Mouse (Mus musculus) T-helper 17 cell (primary cell): ENCODE results near the gene Gltp.

ENCODE experiments used
- in situ Hi-C, 2 experiments: fragments of 300-600 bp; cut with MboI, MseI; formaldehyde crosslinking; loops; 1 replicate in 1 of 2; 2 replicates in 1 of 2; pipeline ENCODE4 v1.15.1; 2025; ENCODE audit warnings: high pct_unique_total_duplicates in 2 of 2

The Gltp gene

DNA sequence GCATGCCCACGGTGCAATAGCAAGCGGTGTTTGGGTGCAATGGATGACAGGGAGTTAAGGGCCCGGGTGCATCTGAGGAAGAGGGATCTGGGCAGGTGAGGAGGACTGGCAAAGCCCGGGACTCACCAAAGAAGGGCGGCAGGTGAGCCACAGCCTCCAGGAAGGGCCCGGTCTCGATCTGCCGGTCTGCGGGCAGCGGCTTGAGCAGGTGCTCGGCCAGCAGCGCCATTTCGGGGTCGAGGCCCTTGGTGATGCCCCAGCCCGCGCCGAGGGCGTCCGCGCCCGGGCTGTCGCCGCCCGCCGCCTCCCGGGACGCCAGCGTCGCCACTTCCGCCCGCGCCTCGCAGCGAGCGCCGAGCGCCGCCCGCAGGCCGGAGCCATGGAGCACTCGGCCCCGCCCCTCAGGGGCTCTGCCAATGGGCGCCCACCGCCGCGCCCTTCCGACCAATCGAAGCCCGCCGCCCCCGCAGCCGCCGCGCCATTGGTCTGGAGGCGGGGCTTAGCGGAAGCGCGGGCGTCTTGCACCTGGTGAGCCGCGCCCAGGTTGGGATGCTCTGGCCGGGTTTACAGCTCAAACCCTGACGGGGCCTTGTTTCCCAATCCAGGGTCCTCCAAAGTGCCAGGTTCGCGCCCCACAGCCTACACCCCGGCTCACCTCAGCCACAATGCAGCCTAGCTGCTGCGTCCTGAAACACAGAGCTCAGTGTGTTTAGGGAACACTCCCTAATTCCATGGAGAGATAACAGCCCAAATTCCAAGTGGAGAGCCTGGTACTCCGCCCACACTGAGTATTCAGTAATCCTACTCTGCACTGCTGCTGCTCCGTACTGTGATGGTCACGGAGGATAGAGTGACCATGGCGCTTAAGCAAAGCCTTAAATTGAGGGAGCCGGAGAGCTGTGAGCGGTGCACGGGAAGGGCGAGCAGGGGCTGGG lies at the start of gene Gltp:
TSS of gene Gltp (minus strand) at position 352 of the 935 bp plus-strand sequence.
- in situ Hi-C loops = no loop called here

DNA sequence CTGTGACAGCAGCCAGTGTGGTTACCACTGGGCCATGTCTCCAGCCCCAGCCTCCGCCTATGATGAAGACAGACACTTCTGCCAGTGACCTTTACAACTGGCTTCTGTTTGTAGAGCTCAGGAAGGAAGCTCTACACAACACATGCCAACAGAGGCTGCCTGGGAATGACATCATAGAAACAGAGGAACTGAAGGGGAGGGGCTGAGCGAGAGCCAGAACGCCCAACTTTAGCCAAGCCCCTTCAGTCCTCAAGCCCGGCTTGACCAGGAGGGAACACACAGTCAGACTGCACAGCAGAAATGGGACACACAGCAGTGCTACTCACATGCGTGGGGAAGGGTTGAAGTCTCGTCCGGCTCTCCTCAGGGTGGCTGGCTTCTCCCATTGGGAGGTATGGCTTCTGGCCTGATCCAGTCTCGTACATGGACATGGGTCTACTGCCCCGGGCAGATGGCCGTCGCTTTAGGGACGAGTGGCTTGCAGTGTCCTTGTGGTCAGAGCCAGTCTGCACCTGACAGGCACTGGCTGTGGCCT lies 48.0 kb upstream of the Gltp start:
- in situ Hi-C loops = no loop called here

GRCm38 (mm10) chr5:114737090-114737887 lies 46.5 kb upstream of the Gltp start:
- in situ Hi-C loops = no loop called here

GRCm38 (mm10) chr5:114733606-114734005 lies 42.8 kb upstream of the Gltp start:
- in situ Hi-C loops = no loop called here

- in situ Hi-C loops = no loop called here
Measured at GRCm38 (mm10) chr5:114731969-114732368, 41.2 kb upstream of the Gltp start.

DNA sequence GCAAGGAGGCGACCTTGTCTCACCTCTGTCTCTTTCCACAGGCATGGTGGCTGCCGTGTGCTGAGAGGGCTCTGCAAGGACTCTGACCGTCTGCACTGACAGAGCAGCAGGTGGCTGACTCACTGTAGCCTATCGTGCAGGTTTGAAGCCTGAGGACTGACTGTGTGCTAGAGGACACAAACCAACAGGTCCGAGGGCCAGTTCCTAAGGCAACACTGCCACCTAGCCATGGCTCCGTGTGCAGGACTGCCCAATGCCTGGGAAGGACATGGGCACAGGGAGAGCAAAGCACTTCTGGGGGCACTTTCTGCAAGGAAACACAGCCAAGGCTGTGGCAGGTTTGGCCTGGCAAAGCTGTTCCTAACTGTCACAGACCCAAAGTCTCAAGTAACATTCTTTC lies 40.7 kb upstream of the Gltp start:
- in situ Hi-C loops = no loop called here

DNA sequence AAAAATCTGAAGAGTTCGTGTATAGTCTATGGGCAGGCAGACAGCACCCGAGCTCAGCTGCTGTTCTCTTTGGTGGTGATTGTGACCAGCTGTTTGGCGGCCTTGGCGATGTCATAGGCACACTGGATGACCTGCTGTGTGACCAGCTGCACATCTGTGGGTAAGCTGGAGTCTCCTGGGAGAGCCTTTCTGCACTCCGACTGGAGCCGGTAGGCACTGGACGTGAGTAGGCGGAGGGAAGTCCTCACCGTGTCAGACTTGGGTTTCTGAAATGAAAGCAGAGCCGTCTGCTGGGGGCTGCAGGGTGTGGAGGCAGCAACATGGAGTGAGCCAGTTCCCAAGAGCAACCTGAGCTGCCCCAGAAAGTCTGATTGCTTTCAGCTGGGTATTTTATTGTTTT lies 39.3 kb upstream of the Gltp start:
- in situ Hi-C loops = no loop called here

DNA sequence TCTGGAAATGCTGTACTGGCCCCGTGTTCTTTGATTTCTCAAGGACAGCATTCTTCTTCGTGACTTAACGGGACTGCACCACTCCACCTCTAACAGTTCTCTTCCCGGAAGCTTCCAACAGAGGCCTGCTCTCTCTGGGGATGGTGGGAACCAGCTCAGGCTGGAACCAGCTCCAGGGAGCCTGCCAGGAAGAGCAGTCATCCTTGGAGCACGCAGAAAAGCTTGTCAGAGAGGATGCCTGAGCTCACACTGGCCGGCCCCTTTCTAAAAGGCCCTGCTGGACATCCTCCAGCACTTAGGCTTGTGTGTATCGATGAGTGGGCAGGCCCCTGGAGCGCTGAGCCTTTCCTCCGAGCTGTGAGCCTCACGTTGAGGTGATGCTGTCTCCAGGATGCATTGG lies 37.4 kb upstream of the Gltp start:
- in situ Hi-C loops = no loop called here

- in situ Hi-C loops = no loop called here
Measured at GRCm38 (mm10) chr5:114722846-114723245, 32.1 kb upstream of the Gltp start.

DNA sequence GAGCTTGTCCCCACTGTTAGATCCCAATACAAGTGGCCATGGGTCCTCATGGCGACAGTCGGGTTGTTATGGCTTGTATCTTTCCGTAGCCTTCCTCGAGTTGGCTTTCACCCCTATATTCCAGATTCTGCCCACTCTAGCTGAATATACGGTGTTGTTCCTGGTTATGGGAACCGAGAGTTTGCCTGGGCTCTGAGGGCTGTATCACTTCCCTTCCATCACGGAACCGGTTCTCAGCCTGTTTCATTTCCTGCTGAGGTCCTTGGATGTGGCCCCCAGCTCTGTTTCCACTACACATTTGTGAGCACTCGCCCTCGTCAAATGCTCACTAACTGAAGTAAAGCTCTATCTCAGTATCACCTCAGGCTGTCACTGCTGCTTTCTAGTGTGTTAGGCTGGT lies 31.2 kb upstream of the Gltp start:
- in situ Hi-C loops = no loop called here

DNA sequence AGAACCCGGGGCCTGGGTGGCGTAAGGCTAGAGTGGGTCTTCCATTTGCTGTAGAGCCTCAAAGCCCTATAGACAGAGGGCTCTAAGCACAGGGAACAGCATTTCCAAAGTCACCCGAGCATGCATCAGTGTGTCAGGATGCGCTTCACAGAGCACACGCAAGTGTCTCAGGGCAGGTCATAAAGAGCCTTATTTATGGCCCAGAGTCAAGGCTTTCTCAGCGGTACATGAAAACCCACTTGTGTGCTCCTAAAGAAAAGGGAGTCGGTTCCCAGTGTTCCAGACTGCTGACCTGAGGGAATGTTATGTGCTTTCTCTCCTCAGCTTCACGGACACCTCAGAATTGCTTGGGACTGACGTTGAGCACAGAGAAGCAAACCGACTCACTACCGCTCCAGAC lies 30.0 kb upstream of the Gltp start:
- in situ Hi-C loops = no loop called here

GRCm38 (mm10) chr5:114719928-114720270 lies 29.1 kb upstream of the Gltp start:
- in situ Hi-C loops = no loop called here

DNA sequence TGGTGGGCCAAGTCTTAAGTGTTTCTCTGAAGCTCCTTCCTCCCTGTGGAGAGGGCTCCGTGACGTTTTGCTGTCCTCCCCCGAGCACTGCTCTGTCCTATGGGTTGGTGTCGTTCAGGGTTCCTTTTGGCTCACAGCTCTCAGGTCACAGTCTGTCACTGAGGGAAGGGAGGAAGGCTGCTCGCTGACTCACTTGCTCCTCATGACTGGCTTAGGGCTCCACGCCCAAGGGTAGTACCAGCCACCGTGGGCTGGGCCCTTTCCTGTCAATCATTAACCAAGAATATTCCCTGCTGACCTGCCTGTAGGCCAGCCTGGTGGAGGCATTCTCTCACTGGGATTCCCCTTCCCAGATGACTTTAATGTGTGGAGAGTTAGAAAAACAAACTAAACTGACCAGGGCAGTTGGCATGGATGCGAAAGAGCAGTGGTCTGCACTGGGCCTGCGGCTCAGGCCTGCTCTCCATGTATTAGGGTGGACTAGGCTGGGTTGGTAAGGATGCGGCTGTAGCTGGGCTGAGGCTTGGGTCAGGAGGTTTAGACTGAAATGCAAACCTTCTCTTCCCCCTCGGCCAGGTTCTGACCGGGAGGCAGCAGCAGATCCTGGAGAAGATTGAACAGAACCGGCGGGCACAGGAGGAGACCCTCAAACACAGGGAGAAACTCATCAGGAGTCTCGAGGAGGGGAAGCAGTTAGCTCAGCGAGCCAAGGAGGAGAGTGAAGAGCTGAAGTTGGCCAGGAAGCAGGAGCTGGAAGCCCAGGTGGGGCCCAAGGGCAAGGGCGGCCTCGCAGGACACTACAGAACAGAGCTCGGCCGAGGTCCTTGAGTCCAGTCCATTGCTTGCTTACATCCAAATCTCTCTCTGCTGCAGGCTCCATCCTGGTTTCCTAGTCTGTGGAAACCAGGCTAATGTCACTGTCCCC lies 28.5 kb upstream of the Gltp start:
- in situ Hi-C loops = no loop called here

- in situ Hi-C loops = no loop called here
Measured at GRCm38 (mm10) chr5:114718483-114718882, 27.7 kb upstream of the Gltp start.

DNA sequence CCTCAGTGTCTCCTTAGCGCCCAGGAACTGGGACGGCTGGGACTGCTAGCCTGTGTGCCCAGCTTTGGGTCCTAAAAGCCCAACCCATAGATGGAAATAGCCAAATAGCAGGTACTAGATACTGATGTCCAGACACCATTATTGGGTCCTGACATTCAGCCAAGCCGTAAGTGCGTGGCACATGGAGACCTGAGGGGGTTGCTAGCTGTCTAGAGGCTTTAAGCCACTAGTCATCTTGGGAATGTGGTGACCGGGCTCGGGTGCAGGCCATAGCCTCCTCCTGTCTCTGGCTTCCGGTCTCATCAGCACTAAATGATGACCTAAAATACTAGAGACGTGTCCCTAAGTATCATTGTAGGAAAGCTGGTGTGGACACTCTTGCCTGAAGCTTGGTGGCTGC lies 27.2 kb upstream of the Gltp start:
- in situ Hi-C loops = no loop called here

DNA sequence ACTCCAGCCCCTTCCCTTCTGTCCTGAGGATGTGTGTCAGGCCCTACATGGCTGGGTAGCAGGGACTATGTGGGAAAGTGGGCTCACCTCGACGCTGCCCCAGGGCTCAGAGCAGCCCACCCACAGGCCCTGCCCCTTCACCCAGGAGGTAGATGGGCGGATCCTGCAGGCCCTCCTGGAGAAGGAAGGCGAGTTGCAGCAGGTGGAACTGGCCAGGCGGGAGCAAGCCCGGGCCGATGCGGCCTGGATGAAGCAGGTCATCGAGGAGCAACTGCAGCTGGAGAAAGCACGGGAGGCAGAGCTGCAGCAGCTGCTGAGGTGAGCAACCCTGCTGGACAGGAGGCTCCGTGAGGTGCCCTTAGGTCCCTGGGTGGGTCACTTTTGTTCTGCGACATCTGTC lies 26.5 kb upstream of the Gltp start:
- in situ Hi-C loops = no loop called here

GRCm38 (mm10) chr5:114714551-114714950 lies 23.8 kb upstream of the Gltp start:
- in situ Hi-C loops = no loop called here

DNA sequence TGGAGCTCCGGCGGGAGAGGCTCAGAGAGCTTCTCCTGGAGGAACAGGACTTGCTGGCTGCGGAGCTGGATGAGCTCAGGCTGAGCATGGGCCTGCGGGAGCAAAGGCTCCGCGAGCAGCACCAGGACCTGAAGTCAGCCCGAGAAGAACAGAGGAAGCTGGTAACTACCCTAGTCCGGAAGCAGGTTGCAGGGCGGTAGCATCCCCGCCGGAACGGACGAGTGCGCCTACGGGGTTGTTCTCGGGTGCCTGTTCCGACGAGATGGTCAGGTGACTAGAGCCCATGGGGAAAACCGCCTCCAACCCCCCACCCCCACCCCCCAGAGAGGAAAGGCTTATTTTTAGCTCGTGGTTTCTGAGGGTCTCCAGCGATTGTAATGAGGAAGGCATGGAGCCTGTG lies 18.6 kb upstream of the Gltp start:
- in situ Hi-C loops = no loop called here

GRCm38 (mm10) chr5:114708491-114708890 lies 17.7 kb upstream of the Gltp start:
- in situ Hi-C loops = no loop called here

GRCm38 (mm10) chr5:114707265-114708068 lies 16.7 kb upstream of the Gltp start, which contains the start of gene Tchp:
Gene Tchp, plus strand, starts transcription at chr5:114707760.
- in situ Hi-C loops = no loop called here
